Mouse (Mus musculus) kidney, adult 2 months (tissue): ENCODE results near the gene Asb5.

ENCODE experiments used
- CTCF ChIP-seq: fragments of 200-500 bp; conservative IDR thresholded peaks from 2 replicates; pipeline ENCODE4 v1.5.1; 2011; ENCODE audit warnings: low read depth, mild to moderate bottlenecking, control low read depth, low read length, moderate library complexity, mixed read lengths; ENCODE audit not compliant: insufficient read depth, insufficient read length
- POLR2A ChIP-seq: fragments of 200-500 bp; IDR thresholded peaks from one replicate; pipeline ENCODE4 v1.6.1; 2011; ENCODE audit warnings: low read depth, low read length, control low read depth

DNA sequence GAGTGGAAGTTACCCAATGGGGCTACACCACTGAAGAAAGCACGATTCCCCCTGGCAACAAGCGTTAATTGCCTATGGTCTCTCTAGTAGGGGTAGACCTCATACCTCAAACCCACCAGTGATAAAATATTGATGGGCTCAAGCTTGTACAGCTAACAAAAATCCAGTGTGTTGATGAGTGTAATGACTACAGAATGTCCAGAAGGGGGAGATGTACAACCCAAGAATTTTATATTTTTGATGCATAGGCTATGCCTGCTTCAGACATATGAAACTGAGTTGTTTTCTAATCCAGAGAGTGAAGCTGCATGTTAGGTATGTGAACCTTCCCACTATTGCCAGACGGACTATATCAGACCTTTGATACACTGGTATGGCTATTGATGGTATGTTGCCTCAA, 7.9 kb downstream of the Asb5 start:
- TF ChIP-seq CTCF (no peak), POLR2A (no peak)
